Mouse (Mus musculus): ENCODE measurements around the gene Olfr520. TPM values are rescaled to one million over a fixed set of nuclear protein-coding genes. Genes with fewer than 3 reads are reported as not detected.

Gene Olfr520
- polyA plus RNA-seq, 1 experiment from 2014 or later = not detected

GRCm38 (mm10) chr7:99739276-99739675, 9.2 kb downstream of the Olfr520 start:
- no peak for ATAC-seq (ENCODE audit: low read depth)

GRCm38 (mm10) chr7:99763207-99763606, 33.1 kb downstream of the Olfr520 start, which contains the start of gene Olfr521:
TSS of gene Olfr521 (plus strand) at chr7:99763507.
- Histone ChIP-seq H3K4me1 (ENCODE audit: control insufficient read depth, low read depth, low read length) (no peaks in the 10 kb centered on the region), H3K36me3 (ENCODE audit: control insufficient read depth, insufficient read depth) (no peaks in the 10 kb centered on the region)

More at GRCm38 (mm10) chr7:99739276-99739675, 9.2 kb downstream of the Olfr520 start:
- Histone ChIP-seq H3K4me1 (ENCODE audit: control insufficient read depth, low read depth, low read length) (no peaks in the 10 kb centered on the region; the same call in 1 of the 2 replicates), H3K9ac (ENCODE audit: low read depth, low read length) (no peak overlapping the region), H3K36me3 (ENCODE audit: control insufficient read depth, insufficient read depth) (no peaks in the 10 kb centered on the region), H3K27ac (ENCODE audit: low read length) (no peak overlapping the region), H3K4me2 (ENCODE audit: low read depth, low read length) (no peak overlapping the region), H3K4me3 (ENCODE audit: low read depth, low read length) (no peak overlapping the region), H3K9me3 (replicated peaks; ENCODE audit: control insufficient read depth, low read length) (no peaks in the 10 kb centered on the region), H3K27me3 (ENCODE audit: control insufficient read depth, insufficient read depth, low read depth, low read length) (no peaks in the 10 kb centered on the region)
- WGBS (ENCODE audit: insufficient replicate concordance) = 60% methylated on average over 9 of the region's 9 CpGs

GRCm38 (mm10) chr7:99781385-99781784, 51.3 kb downstream of the Olfr520 start:
- Histone ChIP-seq H3K27ac (ENCODE audit: low read length) (no peak overlapping the region), H3K27me3 (ENCODE audit: control insufficient read depth, insufficient read depth, low read depth, low read length) (no peaks in the 10 kb centered on the region), H3K4me3 (ENCODE audit: low read depth, low read length) (no peak overlapping the region), H3K9me3 (replicated peaks; ENCODE audit: control insufficient read depth, low read length) (no peaks in the 10 kb centered on the region), H3K4me1 (ENCODE audit: control insufficient read depth, low read depth, low read length) (no peaks in the 10 kb centered on the region), H3K9ac (ENCODE audit: low read depth, low read length) (no peak overlapping the region), H3K4me2 (ENCODE audit: low read depth, low read length) (no peak overlapping the region), H3K36me3 (ENCODE audit: control insufficient read depth, insufficient read depth) (no peaks in the 10 kb centered on the region)
- 35% methylated on average over 5 of the region's 5 CpGs for WGBS (ENCODE audit: insufficient replicate concordance)
- ATAC-seq (ENCODE audit: low read depth) = no peak

More at GRCm38 (mm10) chr7:99763207-99763606, 33.1 kb downstream of the Olfr520 start, which contains the start of gene Olfr521:
- Histone ChIP-seq H3K27me3 (ENCODE audit: control insufficient read depth, insufficient read depth, low read depth, low read length) (no peaks in the 10 kb centered on the region), H3K27ac (ENCODE audit: low read length) (no peak within 1 kb of the TSS), H3K4me3 (ENCODE audit: low read depth, low read length) (no peak within 1 kb of the TSS), H3K4me2 (ENCODE audit: low read depth, low read length) (no peak within 1 kb of the TSS), H3K9ac (ENCODE audit: low read depth, low read length) (no peak within 1 kb of the TSS), H3K9me3 (replicated peaks; ENCODE audit: control insufficient read depth, low read length) (no peaks in the 10 kb centered on the region)
- WGBS (ENCODE audit: insufficient replicate concordance) = 85% methylated on average over 2 of the region's 2 CpGs
- no peak for ATAC-seq (ENCODE audit: low read depth)

GRCm38 (mm10) chr7:99781916-99782315, 51.8 kb downstream of the Olfr520 start:
- H3K4me1 ChIP-seq (ENCODE audit: control insufficient read depth, low read depth, low read length) = no peaks in the 10 kb centered on the region
- H3K9me3 ChIP-seq (replicated peaks; ENCODE audit: control insufficient read depth, low read length) = no peaks in the 10 kb centered on the region
- H3K9ac ChIP-seq (ENCODE audit: low read depth, low read length) = no peak overlapping the region
- no peaks in the 10 kb centered on the region for H3K27me3 ChIP-seq (ENCODE audit: control insufficient read depth, insufficient read depth, low read depth, low read length)
- 34% methylated on average over 2 of the region's 2 CpGs for WGBS (ENCODE audit: insufficient replicate concordance)
- no peak overlapping the region for H3K4me3 ChIP-seq (ENCODE audit: low read depth, low read length)
- no peak overlapping the region for H3K27ac ChIP-seq (ENCODE audit: low read length)
- ATAC-seq (ENCODE audit: low read depth) = no peak
- H3K4me2 ChIP-seq (ENCODE audit: low read depth, low read length) = no peak overlapping the region
- no peaks in the 10 kb centered on the region for H3K36me3 ChIP-seq (ENCODE audit: control insufficient read depth, insufficient read depth)

GRCm38 (mm10) chr7:99783421-99783820, 53.3 kb downstream of the Olfr520 start:
- no peaks in the 10 kb centered on the region for H3K4me1 ChIP-seq (ENCODE audit: control insufficient read depth, low read depth, low read length)
- H3K4me2 ChIP-seq (ENCODE audit: low read depth, low read length) = no peak overlapping the region
- ATAC-seq (ENCODE audit: low read depth) = no peak
- no peak overlapping the region for H3K9ac ChIP-seq (ENCODE audit: low read depth, low read length)
- no peak overlapping the region for H3K4me3 ChIP-seq (ENCODE audit: low read depth, low read length)
- 71% methylated on average over 7 of the region's 7 CpGs for WGBS (ENCODE audit: insufficient replicate concordance)
- no peaks in the 10 kb centered on the region for H3K9me3 ChIP-seq (replicated peaks; ENCODE audit: control insufficient read depth, low read length)
- no peaks in the 10 kb centered on the region for H3K27me3 ChIP-seq (ENCODE audit: control insufficient read depth, insufficient read depth, low read depth, low read length)
- H3K36me3 ChIP-seq (ENCODE audit: control insufficient read depth, insufficient read depth) = no peaks in the 10 kb centered on the region
- H3K27ac ChIP-seq (ENCODE audit: low read length) = no peak overlapping the region

GRCm38 (mm10) chr7:99785553-99785952, 55.5 kb downstream of the Olfr520 start:
- 63% methylated on average over 3 of the region's 3 CpGs for WGBS (ENCODE audit: insufficient replicate concordance)
- no peak for ATAC-seq (ENCODE audit: low read depth)
- Histone ChIP-seq H3K36me3 (ENCODE audit: control insufficient read depth, insufficient read depth) (no peaks in the 10 kb centered on the region), H3K4me2 (ENCODE audit: low read depth, low read length) (no peak overlapping the region), H3K4me3 (ENCODE audit: low read depth, low read length) (no peak overlapping the region), H3K4me1 (ENCODE audit: control insufficient read depth, low read depth, low read length) (no peaks in the 10 kb centered on the region), H3K9ac (ENCODE audit: low read depth, low read length) (no peak overlapping the region), H3K27me3 (ENCODE audit: control insufficient read depth, insufficient read depth, low read depth, low read length) (no peaks in the 10 kb centered on the region), H3K27ac (ENCODE audit: low read length) (no peak overlapping the region), H3K9me3 (replicated peaks; ENCODE audit: control insufficient read depth, low read length) (no peaks in the 10 kb centered on the region)

Other genes starting within 250 kb of the Olfr520 start
- 400 and 448 TPM in 2 replicates for gene Rps3, start 246.5 kb upstream of the Olfr520 start, polyA plus RNA-seq (2015; fragmentation: Nextera tagmentation; extraction: Ambion mirVana)
- gene Arrb1, start 194.8 kb upstream of the Olfr520 start, polyA plus RNA-seq (2015; fragmentation: Nextera tagmentation; extraction: Ambion mirVana) = 92.8 and 95.7 TPM in 2 replicates
- gene Tpbgl, start 103.2 kb upstream of the Olfr520 start, polyA plus RNA-seq (2015; fragmentation: Nextera tagmentation; extraction: Ambion mirVana) = 0.39 and 0.47 TPM in 2 replicates
- 0.53 and 0.58 TPM in 2 replicates for gene Slco2b1, start 18.9 kb upstream of the Olfr520 start, polyA plus RNA-seq (2015; fragmentation: Nextera tagmentation; extraction: Ambion mirVana)
- gene Olfr521, start 33.2 kb downstream of the Olfr520 start, polyA plus RNA-seq (2015; fragmentation: Nextera tagmentation; extraction: Ambion mirVana) = not detected in 2 replicates
- 5.1 and 5.2 TPM in 2 replicates for gene Neu3, start 98.1 kb downstream of the Olfr520 start, polyA plus RNA-seq (2015; fragmentation: Nextera tagmentation; extraction: Ambion mirVana)
- not detected in 2 replicates for gene Xrra1, start 128.8 kb downstream of the Olfr520 start, polyA plus RNA-seq (2015; fragmentation: Nextera tagmentation; extraction: Ambion mirVana)
- gene Spcs2, start 133.2 kb downstream of the Olfr520 start, polyA plus RNA-seq (2015; fragmentation: Nextera tagmentation; extraction: Ambion mirVana) = 189 and 192 TPM in 2 replicates